Mouse (Mus musculus): Measurements from ENCODE around the gene Lrrc10b. TPM values are rescaled to one million over a fixed set of nuclear protein-coding genes. Genes with fewer than 3 reads are reported as not detected.

Lrrc10b gene
- polyA plus RNA-seq, 1 experiment from 2014 or later, result 0.71 TPM

DNA sequence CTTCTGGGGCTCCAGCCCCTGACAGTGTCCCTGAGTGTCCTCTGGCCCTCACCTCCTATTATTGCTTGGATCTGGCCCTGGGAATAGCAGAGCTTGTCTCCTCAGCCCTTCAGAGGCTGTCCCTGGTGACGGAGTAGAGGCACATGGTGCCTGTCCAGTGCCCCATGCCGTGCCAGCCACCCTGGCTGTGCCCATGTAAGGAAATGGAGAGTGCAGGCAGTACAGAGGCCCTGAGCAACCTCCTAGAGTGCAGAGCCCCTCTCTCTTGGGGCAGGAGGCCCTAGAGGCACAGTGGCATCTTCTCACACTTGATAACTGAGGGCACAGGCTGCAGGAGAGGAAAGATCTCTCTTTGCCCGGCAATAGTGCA, 1.9 kb downstream of the Lrrc10b start:
- H3K36me3 ChIP-seq (ENCODE audit: control insufficient read depth, insufficient read depth, low read length), result no peaks in the 10 kb centered on the region
- H3K27me3 ChIP-seq (ENCODE audit: control insufficient read depth, insufficient read depth, low read length), result peaks cover 47% of the 10 kb centered on the region
- no peak overlapping the region for H3K9ac ChIP-seq (ENCODE audit: low read length)
- no peak overlapping the region for H3K4me3 ChIP-seq (ENCODE audit: low read depth, low read length)
- peaks cover 11% of the 10 kb centered on the region; the same call in 1 of the 2 replicates for H3K4me1 ChIP-seq (replicated peaks; ENCODE audit: control insufficient read depth, insufficient read depth, low read length)
- H3K27ac ChIP-seq (ENCODE audit: low read depth, low read length), result no peak overlapping the region
- H3K9me3 ChIP-seq (ENCODE audit: control insufficient read depth, low read length), result no peaks in the 10 kb centered on the region
- ATAC-seq (replicated peaks; ENCODE audit: low FRiP score) (no peak), DNase-seq (ENCODE audit: low spot score) (no peak)
- WGBS, result 86% methylated on average over 3 of the region's 3 CpGs
- no peak overlapping the region for H3K4me2 ChIP-seq (ENCODE audit: low read depth, low read length, severe bottlenecking)

DNA sequence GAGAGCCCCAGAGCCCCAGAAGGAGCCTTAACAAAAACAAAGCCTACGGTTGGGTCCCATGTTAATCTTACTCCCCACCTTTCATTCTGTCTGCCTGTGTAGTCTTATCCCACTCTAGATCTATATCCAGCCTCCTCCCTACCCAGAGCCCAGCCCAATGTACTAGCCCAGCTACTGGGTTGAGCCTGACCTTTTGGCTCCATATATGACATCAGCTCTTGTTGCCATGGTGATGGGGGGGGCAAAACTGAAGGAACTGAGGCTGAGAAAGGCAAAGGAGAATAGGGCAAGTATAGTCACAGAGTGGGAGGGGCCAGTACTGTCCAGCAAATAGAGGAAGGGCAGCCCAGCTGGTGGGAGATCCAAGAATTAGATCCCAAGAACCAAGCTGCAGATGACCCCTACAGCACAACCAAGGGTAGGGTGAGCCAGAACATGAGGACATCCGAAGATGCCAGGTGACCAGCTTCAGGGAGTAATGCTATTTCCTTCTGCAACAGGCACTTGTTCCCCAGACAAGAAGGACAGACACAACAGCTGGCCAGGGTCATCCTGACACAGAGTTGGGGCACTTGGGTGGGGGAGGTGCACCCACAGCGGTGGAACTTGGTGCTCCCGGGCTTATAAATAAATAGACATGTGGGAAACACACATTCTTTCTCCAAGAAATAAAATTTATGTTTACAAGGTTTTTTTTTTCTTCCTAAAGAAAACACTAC, 2.4 kb downstream of the Lrrc10b start:
- no peak overlapping the region for H3K4me3 ChIP-seq (ENCODE audit: low read depth, low read length)
- no peak for ATAC-seq (replicated peaks; ENCODE audit: low FRiP score)
- no peaks in the 10 kb centered on the region for H3K36me3 ChIP-seq (ENCODE audit: control insufficient read depth, insufficient read depth, low read length)
- no peak overlapping the region for H3K27ac ChIP-seq (ENCODE audit: low read depth, low read length)
- peaks cover 46% of the 10 kb centered on the region for H3K27me3 ChIP-seq (ENCODE audit: control insufficient read depth, insufficient read depth, low read length)
- H3K9ac ChIP-seq (ENCODE audit: low read length), result no peak overlapping the region
- peaks cover 11% of the 10 kb centered on the region; the same call in 1 of the 2 replicates for H3K4me1 ChIP-seq (replicated peaks; ENCODE audit: control insufficient read depth, insufficient read depth, low read length)
- DNase-seq (ENCODE audit: low spot score), result no peak
- WGBS, result 76% methylated on average over 4 of the region's 4 CpGs
- H3K9me3 ChIP-seq (ENCODE audit: control insufficient read depth, low read length), result no peaks in the 10 kb centered on the region
- H3K4me2 ChIP-seq (ENCODE audit: low read depth, low read length, severe bottlenecking), result no peak overlapping the region

DNA sequence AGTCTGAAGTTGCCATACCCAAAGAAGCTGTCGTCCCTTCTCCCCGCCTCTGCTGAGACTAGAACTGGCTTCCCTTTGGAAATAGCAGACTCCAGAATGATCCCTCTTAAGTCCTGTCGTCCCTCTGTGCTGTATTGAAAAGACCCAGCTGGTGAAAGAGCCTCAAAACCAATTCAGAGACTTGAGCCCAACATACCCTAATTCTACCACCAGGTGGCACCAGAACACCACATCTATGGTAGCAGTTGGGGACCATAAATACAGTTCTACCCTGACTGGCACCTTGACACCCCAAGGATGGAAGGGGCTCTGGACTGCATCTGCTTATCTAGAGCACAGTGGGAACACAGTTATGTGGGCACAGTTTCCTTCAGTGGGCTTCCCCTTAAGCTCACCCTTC, 7.6 kb downstream of the Lrrc10b start:
- no peaks in the 10 kb centered on the region for H3K9me3 ChIP-seq (ENCODE audit: control insufficient read depth, low read length)
- no peaks in the 10 kb centered on the region for H3K36me3 ChIP-seq (ENCODE audit: control insufficient read depth, insufficient read depth, low read length)
- H3K27ac ChIP-seq (ENCODE audit: low read depth, low read length), result no peak overlapping the region
- no peaks in the 10 kb centered on the region for H3K27me3 ChIP-seq (ENCODE audit: control insufficient read depth, insufficient read depth, low read length)
- 6% methylated on average over 3 of the region's 3 CpGs for WGBS
- ATAC-seq (replicated peaks; ENCODE audit: low FRiP score), result peak; percentile 61
- H3K4me3 ChIP-seq (ENCODE audit: low read depth, low read length), result no peak overlapping the region
- no peak overlapping the region for H3K4me2 ChIP-seq (ENCODE audit: low read depth, low read length, severe bottlenecking)
- no peaks in the 10 kb centered on the region for H3K4me1 ChIP-seq (replicated peaks; ENCODE audit: control insufficient read depth, insufficient read depth, low read length)
- DNase-seq (ENCODE audit: low spot score), result peak; percentile 83
- H3K9ac ChIP-seq (ENCODE audit: low read length), result no peak overlapping the region

DNA sequence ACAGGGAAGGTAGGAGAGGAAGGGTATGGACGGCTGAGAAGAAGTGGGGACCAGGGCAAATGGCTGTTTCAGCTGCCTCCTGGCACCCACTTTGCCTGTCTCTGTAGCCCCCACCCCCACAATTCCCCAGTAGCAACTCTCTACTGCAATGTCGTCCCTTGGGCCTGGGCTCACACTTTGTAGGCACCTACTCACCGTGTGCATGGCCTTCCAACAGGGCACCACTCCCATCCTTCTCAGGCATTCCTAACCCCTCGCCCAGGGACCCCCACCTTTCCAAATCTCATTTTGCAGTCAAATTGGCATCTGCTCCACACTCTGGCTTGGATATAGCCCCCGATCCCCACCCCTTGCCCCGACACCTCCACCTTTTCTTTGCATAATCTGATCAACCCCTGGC, 8.1 kb downstream of the Lrrc10b start:
- H3K4me3 ChIP-seq (ENCODE audit: low read depth, low read length), result no peak overlapping the region
- H3K27me3 ChIP-seq (ENCODE audit: control insufficient read depth, insufficient read depth, low read length), result no peaks in the 10 kb centered on the region
- no peak overlapping the region for H3K4me2 ChIP-seq (ENCODE audit: low read depth, low read length, severe bottlenecking)
- peak; percentile 14; the same call in 1 of the 2 replicates for ATAC-seq (replicated peaks; ENCODE audit: low FRiP score)
- DNase-seq (ENCODE audit: low spot score), result no peak
- H3K27ac ChIP-seq (ENCODE audit: low read depth, low read length), result no peak overlapping the region
- H3K9me3 ChIP-seq (ENCODE audit: control insufficient read depth, low read length), result no peaks in the 10 kb centered on the region
- H3K9ac ChIP-seq (ENCODE audit: low read length), result no peak overlapping the region
- WGBS, result 61% methylated on average over 6 of the region's 6 CpGs
- H3K36me3 ChIP-seq (ENCODE audit: control insufficient read depth, insufficient read depth, low read length), result no peaks in the 10 kb centered on the region
- H3K4me1 ChIP-seq (replicated peaks; ENCODE audit: control insufficient read depth, insufficient read depth, low read length), result no peaks in the 10 kb centered on the region

DNA sequence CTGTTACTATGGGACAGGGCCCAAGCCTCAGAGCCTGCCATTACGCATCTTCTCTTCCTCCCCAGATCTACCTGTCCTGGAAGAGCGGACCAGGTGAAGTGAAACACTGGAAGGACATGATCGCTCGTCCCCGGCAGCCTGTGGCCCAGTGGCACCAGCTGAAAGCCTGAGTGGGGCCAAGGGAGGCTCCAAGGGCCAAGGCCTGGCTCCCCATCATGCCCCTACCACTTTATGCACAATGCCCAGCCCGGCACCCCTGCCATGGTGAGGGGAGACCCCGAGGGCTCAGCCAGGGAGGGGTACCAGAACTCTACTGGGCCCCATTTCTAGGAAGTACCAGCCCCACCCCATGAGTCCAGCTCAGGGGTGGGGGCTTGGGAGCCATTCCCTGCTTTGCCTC, 9.0 kb downstream of the Lrrc10b start:
- no peaks in the 10 kb centered on the region for H3K4me1 ChIP-seq (replicated peaks; ENCODE audit: control insufficient read depth, insufficient read depth, low read length)
- H3K4me2 ChIP-seq (ENCODE audit: low read depth, low read length, severe bottlenecking), result no peak overlapping the region
- no peaks in the 10 kb centered on the region for H3K27me3 ChIP-seq (ENCODE audit: control insufficient read depth, insufficient read depth, low read length)
- DNase-seq (ENCODE audit: low spot score), result no peak
- H3K9me3 ChIP-seq (ENCODE audit: control insufficient read depth, low read length), result no peaks in the 10 kb centered on the region
- WGBS, result 91% methylated on average over 6 of the region's 7 CpGs
- no peaks in the 10 kb centered on the region for H3K36me3 ChIP-seq (ENCODE audit: control insufficient read depth, insufficient read depth, low read length)
- no peak overlapping the region for H3K27ac ChIP-seq (ENCODE audit: low read depth, low read length)
- no peak overlapping the region for H3K9ac ChIP-seq (ENCODE audit: low read length)
- no peak overlapping the region for H3K4me3 ChIP-seq (ENCODE audit: low read depth, low read length)
- ATAC-seq (replicated peaks; ENCODE audit: low FRiP score), result no peak

DNA sequence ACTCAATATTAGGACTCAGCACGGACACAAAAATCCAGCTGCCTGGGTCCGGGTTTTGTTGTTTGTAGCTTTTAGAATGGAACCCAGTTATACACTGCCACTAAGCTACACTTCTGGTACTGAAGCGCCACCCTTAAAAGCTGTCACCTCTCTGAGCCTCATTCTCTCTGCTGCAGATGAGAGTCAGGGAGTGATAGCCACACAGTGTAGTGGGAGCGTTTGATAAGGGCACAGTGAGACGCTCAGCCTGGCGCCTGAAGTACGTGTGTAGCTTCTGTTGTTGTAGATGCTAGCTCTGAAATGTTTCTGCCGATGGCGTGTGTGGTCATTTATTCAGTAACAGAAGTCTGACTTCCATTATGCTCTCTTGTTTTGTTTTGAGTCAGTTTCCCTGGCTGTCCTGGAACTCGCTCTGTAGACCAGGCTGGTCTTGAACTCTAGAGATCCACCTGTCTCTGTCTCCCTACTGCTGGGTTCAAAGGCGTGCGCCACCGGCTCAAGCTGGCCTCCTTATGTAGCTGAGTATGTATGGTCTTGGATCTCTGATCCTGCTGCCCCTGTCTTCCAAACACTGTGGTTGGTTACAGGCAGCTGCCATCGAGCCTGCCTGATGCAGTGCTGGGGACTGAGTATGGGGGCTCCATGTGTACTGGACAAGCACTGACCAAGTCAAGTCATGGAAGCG, 12.4 kb downstream of the Lrrc10b start:
- ATAC-seq (replicated peaks; ENCODE audit: low FRiP score), result no peak
- 92% methylated on average over 15 of the region's 15 CpGs for WGBS

DNA sequence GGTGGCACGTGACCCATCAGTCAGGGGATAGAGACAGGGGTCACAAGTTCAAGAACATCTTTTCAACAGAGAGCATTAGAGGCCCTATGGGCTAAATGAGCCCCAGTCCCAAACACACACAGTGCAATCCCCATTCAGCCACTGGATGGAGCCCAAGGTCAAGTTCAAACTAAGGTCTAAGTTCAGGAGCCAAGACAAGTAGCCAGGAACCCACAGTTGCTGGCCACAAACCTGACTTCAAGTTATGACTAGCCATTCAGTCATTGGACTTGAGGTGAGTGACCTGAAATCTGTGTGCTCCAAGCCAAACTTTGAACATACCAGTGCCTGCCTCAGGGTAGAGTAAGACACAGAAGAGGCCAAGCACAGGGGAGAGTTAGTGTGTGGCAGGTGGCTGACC, 19.8 kb downstream of the Lrrc10b start:
- Histone ChIP-seq H3K36me3 (ENCODE audit: control insufficient read depth, insufficient read depth, low read length) (no peaks in the 10 kb centered on the region), H3K4me3 (ENCODE audit: low read depth, low read length) (no peak overlapping the region), H3K4me2 (ENCODE audit: low read depth, low read length, severe bottlenecking) (no peak overlapping the region), H3K4me1 (replicated peaks; ENCODE audit: control insufficient read depth, insufficient read depth, low read length) (no peaks in the 10 kb centered on the region), H3K9ac (ENCODE audit: low read length) (no peak overlapping the region), H3K27me3 (ENCODE audit: control insufficient read depth, insufficient read depth, low read length) (no peaks in the 10 kb centered on the region), H3K27ac (ENCODE audit: low read depth, low read length) (no peak overlapping the region), H3K9me3 (ENCODE audit: control insufficient read depth, low read length) (no peaks in the 10 kb centered on the region)
- ATAC-seq (replicated peaks; ENCODE audit: low FRiP score), result no peak
- DNase-seq (ENCODE audit: low spot score), result no peak
- WGBS, result 58% methylated on average over 1 of the region's 1 CpGs

More for the DNA sequence above, 12.4 kb downstream of the Lrrc10b start:
- H3K4me3 ChIP-seq (ENCODE audit: low read depth, low read length), result no peak overlapping the region
- no peak for DNase-seq (ENCODE audit: low spot score)
- no peak overlapping the region for H3K27ac ChIP-seq (ENCODE audit: low read depth, low read length)
- H3K9ac ChIP-seq (ENCODE audit: low read length), result no peak overlapping the region
- no peaks in the 10 kb centered on the region for H3K36me3 ChIP-seq (ENCODE audit: control insufficient read depth, insufficient read depth, low read length)
- no peaks in the 10 kb centered on the region for H3K27me3 ChIP-seq (ENCODE audit: control insufficient read depth, insufficient read depth, low read length)
- H3K9me3 ChIP-seq (ENCODE audit: control insufficient read depth, low read length), result no peaks in the 10 kb centered on the region
- no peaks in the 10 kb centered on the region for H3K4me1 ChIP-seq (replicated peaks; ENCODE audit: control insufficient read depth, insufficient read depth, low read length)
- no peak overlapping the region for H3K4me2 ChIP-seq (ENCODE audit: low read depth, low read length, severe bottlenecking)

DNA sequence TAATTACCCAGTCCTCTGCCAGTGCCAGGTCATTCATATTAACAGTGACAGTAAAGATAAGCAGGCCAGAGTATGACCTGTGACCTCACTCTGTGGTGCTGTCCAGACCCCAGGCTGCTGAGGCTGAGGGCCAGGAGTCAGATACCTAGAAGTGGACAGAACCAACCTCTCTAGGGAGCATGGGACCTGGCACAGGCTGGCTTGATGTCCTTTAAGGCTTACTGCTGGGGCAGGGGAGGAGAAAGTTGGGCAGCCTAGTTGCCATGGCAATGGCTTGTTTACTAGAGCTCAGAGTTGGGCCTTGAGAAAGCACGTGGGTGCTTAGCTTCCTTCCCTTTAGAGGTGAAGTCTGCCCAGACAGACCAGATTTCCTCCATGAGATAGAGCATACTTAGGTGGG, 20.5 kb downstream of the Lrrc10b start:
- Histone ChIP-seq H3K27me3 (ENCODE audit: control insufficient read depth, insufficient read depth, low read length) (no peaks in the 10 kb centered on the region), H3K9me3 (ENCODE audit: control insufficient read depth, low read length) (no peaks in the 10 kb centered on the region), H3K4me1 (replicated peaks; ENCODE audit: control insufficient read depth, insufficient read depth, low read length) (no peaks in the 10 kb centered on the region), H3K4me2 (ENCODE audit: low read depth, low read length, severe bottlenecking) (no peak overlapping the region), H3K27ac (ENCODE audit: low read depth, low read length) (no peak overlapping the region), H3K9ac (ENCODE audit: low read length) (no peak overlapping the region), H3K4me3 (ENCODE audit: low read depth, low read length) (no peak overlapping the region), H3K36me3 (ENCODE audit: control insufficient read depth, insufficient read depth, low read length) (no peaks in the 10 kb centered on the region)
- no peak for ATAC-seq (replicated peaks; ENCODE audit: low FRiP score)
- WGBS, result 45% methylated on average over 1 of the region's 1 CpGs
- DNase-seq (ENCODE audit: low spot score), result no peak

DNA sequence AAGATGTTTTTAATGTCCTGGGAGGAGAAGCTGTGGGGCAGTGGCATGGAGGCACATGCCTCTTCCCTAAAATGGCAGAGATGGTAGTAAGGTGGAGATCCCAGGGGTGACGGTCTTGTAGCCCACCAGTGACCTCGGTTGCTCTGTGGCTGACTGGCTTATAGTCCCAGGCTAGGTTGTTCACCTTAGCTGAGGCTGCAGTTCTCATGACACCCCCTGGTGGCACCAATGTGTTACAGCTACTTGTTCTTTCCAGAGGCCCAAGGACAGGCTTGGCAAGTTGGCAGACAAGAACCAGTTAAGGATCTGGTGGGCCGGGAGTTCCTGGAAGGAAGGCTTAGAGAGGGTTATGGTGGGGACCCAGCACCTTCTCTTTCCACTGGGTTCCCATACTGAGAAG, 21.4 kb downstream of the Lrrc10b start:
- H3K9ac ChIP-seq (ENCODE audit: low read length), result no peak overlapping the region
- no peaks in the 10 kb centered on the region for H3K27me3 ChIP-seq (ENCODE audit: control insufficient read depth, insufficient read depth, low read length)
- ATAC-seq (replicated peaks; ENCODE audit: low FRiP score) (peak; percentile 43; the same call in 1 of the 2 replicates), DNase-seq (ENCODE audit: low spot score) (peak; percentile 78)
- H3K4me3 ChIP-seq (ENCODE audit: low read depth, low read length), result no peak overlapping the region
- H3K4me2 ChIP-seq (ENCODE audit: low read depth, low read length, severe bottlenecking), result no peak overlapping the region
- no peaks in the 10 kb centered on the region for H3K9me3 ChIP-seq (ENCODE audit: control insufficient read depth, low read length)
- 34% methylated on average over 3 of the region's 3 CpGs for WGBS
- H3K4me1 ChIP-seq (replicated peaks; ENCODE audit: control insufficient read depth, insufficient read depth, low read length), result no peaks in the 10 kb centered on the region
- no peaks in the 10 kb centered on the region for H3K36me3 ChIP-seq (ENCODE audit: control insufficient read depth, insufficient read depth, low read length)
- no peak overlapping the region for H3K27ac ChIP-seq (ENCODE audit: low read depth, low read length)

Measured in forebrain, embryonic 11.5 days (tissue).